Mouse (Mus musculus) cerebellum, adult 2 months (tissue): ENCODE results near the gene Plekha8.

Experiments
- CTCF ChIP-seq: fragments of 200-500 bp; IDR thresholded peaks from 2 replicates; pipeline ENCODE4 v1.5.1; 2011; ENCODE audit warnings: low read depth, mild to moderate bottlenecking, control low read depth, low read length, moderate library complexity, borderline replicate concordance; ENCODE audit not compliant: insufficient read depth
- POLR2A ChIP-seq: fragments of 200-500 bp; IDR thresholded peaks from 2 replicates; pipeline ENCODE4 v1.6.1; 2011; ENCODE audit warnings: low read length, control low read depth, borderline replicate concordance; ENCODE audit not compliant: insufficient read depth

GRCm38 (mm10) chr6:54672901-54673300, 78.0 kb downstream of the Plekha8 start:
- TF ChIP-seq POLR2A (no peak), CTCF (no peak)
